In genomic region chr6:128004544-128004943, GRCm38 (mm10) we compare ENCODE assay signal across 21 mouse cellular contexts.
A peak's percentile ranks its signal among the peaks of the same experiment; 100 is the strongest.
DNase-seq lines count a peak whose midpoint lies in the region; ATAC-seq and TF ChIP-seq lines count a peak whose summit lies in the region.
"Had no signal": no experiment of that assay in that cellular context is flagged by ENCODE, and none has a peak within 500 bp of the region (broad histone marks: within the 10 kb centered on the region; RNA-seq: fewer than 3 reads in every experiment).

No protein-coding gene starts in this region.

- peaks cover 88% of the 10 kb centered on the region for H3K4me1 ChIP-seq in heart, embryonic 12.5 days (replicated peaks)
- H3K4me1 ChIP-seq in heart, adult 2 months (ENCODE audit: control insufficient read depth, insufficient read depth, low read length): peaks cover 15% of the 10 kb centered on the region
- H3K4me1 ChIP-seq in intestine, embryonic 16.5 days (ENCODE audit: control insufficient read depth, insufficient read depth, low read length): peaks cover 34% of the 10 kb centered on the region
- H3K4me1 ChIP-seq in stomach, embryonic 14.5 days (ENCODE audit: control insufficient read depth, insufficient read depth, low read length): peaks cover 46% of the 10 kb centered on the region

- no peak for TF ChIP-seq CTCF in heart, adult 2 months (IDR thresholded peaks at IDR 0.05)
- TF ChIP-seq CTCF in layer of hippocampus, adult 2 months (conservative IDR thresholded peaks at IDR 0.05): no peak

- no peaks in the 10 kb centered on the region for H3K27me3 ChIP-seq in heart, embryonic 12.5 days (replicated peaks)
- no peaks in the 10 kb centered on the region for H3K27me3 ChIP-seq in heart, adult 2 months (ENCODE audit: control insufficient read depth, insufficient read depth, low read length)
- H3K27me3 ChIP-seq in intestine, embryonic 16.5 days (replicated peaks; ENCODE audit: control insufficient read depth, insufficient read depth, low read length): no peaks in the 10 kb centered on the region
- no peaks in the 10 kb centered on the region for H3K27me3 ChIP-seq in stomach, embryonic 14.5 days (ENCODE audit: control insufficient read depth, insufficient read depth, low read length)
- H3K27me3 ChIP-seq: embryonic facial prominence, embryonic 12.5 days; forebrain, embryonic 13.5 days; hindbrain, embryonic 12.5 days; limb, embryonic 15.5 days; liver, embryonic 15.5 days; midbrain, embryonic 13.5 days; neural tube, embryonic 15.5 days had no signal

- WGBS in heart, embryonic 12.5 days: 56% methylated on average over 16 of the region's 16 CpGs
- 70% methylated on average over 16 of the region's 16 CpGs for WGBS in heart, adult 2 months
- 71% methylated on average over 16 of the region's 16 CpGs for WGBS in intestine, embryonic 16.5 days
- WGBS in stomach, embryonic 14.5 days: 51% methylated on average over 16 of the region's 16 CpGs

- H3K4me3 ChIP-seq in heart, embryonic 12.5 days: no peak overlapping the region
- no peak overlapping the region for H3K4me3 ChIP-seq in heart, adult 2 months
- no peak overlapping the region for H3K4me3 ChIP-seq in layer of hippocampus, adult 2 months
- no peak overlapping the region for H3K4me3 ChIP-seq in intestine, embryonic 16.5 days (ENCODE audit: low read length)
- H3K4me3 ChIP-seq in stomach, embryonic 14.5 days (ENCODE audit: low read depth, low read length): no peak overlapping the region
- H3K4me3 ChIP-seq: embryonic facial prominence, embryonic 12.5 days; erythroblast, embryonic 14.5 days; forebrain, embryonic 13.5 days; hindbrain, embryonic 12.5 days; limb, embryonic 15.5 days; liver, embryonic 15.5 days; midbrain, embryonic 13.5 days; neural tube, embryonic 15.5 days had no signal

- TF ChIP-seq EP300 in heart, adult 2 months (IDR thresholded peaks at IDR 0.05; ENCODE audit: insufficient read depth, low read depth, low read length): no peak

- 0 out of 2 replicates have a peak overlapping the region, but pooled peaks have one; percentile 38 for H3K9ac ChIP-seq in heart, embryonic 12.5 days
- no peak overlapping the region for H3K9ac ChIP-seq in heart, adult 2 months (ENCODE audit: low read depth, low read length)
- H3K9ac ChIP-seq in intestine, embryonic 16.5 days (ENCODE audit: low read depth, low read length): no peak overlapping the region
- no peak overlapping the region for H3K9ac ChIP-seq in stomach, embryonic 14.5 days (replicated peaks; ENCODE audit: low read depth, low read length)
- H3K9ac ChIP-seq: embryonic facial prominence, embryonic 12.5 days; forebrain, embryonic 13.5 days; hindbrain, embryonic 12.5 days; limb, embryonic 15.5 days; liver, embryonic 15.5 days; midbrain, embryonic 13.5 days; neural tube, embryonic 15.5 days had no signal

- DNase-seq in heart, adult 2 months: no peak
- DNase-seq in layer of hippocampus, adult 2 months (ENCODE audit: low spot score in 2 of 2): no peak
- no peak for DNase-seq in layer of hippocampus, postnatal 14 days (ENCODE audit: low spot score in 2 of 2)
- no peak for DNase-seq in embryo, embryonic 10 days (ENCODE audit: low spot score)
- no peak for DNase-seq in right cerebral cortex, adult 2 months (ENCODE audit: low spot score in 2 of 2)
- DNase-seq: adrenal gland, adult 2 months; layer of hippocampus, postnatal 36 days; lung, postnatal 10 days; right cerebral cortex, postnatal 14 days had no signal

- no peak for ATAC-seq in heart, embryonic 12.5 days (ENCODE audit: insufficient number of reproducible peaks, low FRiP score)
- ATAC-seq in intestine, embryonic 16.5 days: no peak
- no peak for ATAC-seq in stomach, embryonic 14.5 days (ENCODE audit: insufficient number of reproducible peaks, insufficient read depth, low FRiP score, low read depth)
- ATAC-seq: forebrain, embryonic 13.5 days; inflammation-experienced regulatory T-cells, adult 6 months; midbrain, embryonic 13.5 days had no signal

- TF ChIP-seq POLR2A in heart, adult 2 months (IDR thresholded peaks at IDR 0.05; ENCODE audit: insufficient read depth, low read depth, low read length): no peak

- H3K9me3 ChIP-seq in heart, embryonic 12.5 days (replicated peaks): no peaks in the 10 kb centered on the region
- no peaks in the 10 kb centered on the region for H3K9me3 ChIP-seq in intestine, embryonic 16.5 days (ENCODE audit: control insufficient read depth, low read length)
- H3K9me3 ChIP-seq in stomach, embryonic 14.5 days (ENCODE audit: control insufficient read depth, low read depth, low read length): no peaks in the 10 kb centered on the region
- H3K9me3 ChIP-seq: embryonic facial prominence, embryonic 12.5 days; forebrain, embryonic 13.5 days; hindbrain, embryonic 12.5 days; limb, embryonic 15.5 days; liver, embryonic 15.5 days; midbrain, embryonic 13.5 days; neural tube, embryonic 15.5 days had no signal

- H3K4me2 ChIP-seq in heart, embryonic 12.5 days: no peak overlapping the region
- no peak overlapping the region for H3K4me2 ChIP-seq in intestine, embryonic 16.5 days (ENCODE audit: low read depth, low read length)
- H3K4me2 ChIP-seq in stomach, embryonic 14.5 days (replicated peaks; ENCODE audit: low read depth, low read length): no peak overlapping the region
- H3K4me2 ChIP-seq: embryonic facial prominence, embryonic 12.5 days; forebrain, embryonic 13.5 days; hindbrain, embryonic 12.5 days; limb, embryonic 15.5 days; liver, embryonic 15.5 days; midbrain, embryonic 13.5 days; neural tube, embryonic 15.5 days had no signal

- peak overlapping the region; percentile 20; the same call in 1 of the 2 replicates for H3K27ac ChIP-seq in heart, embryonic 12.5 days (ENCODE audit: poor library complexity, severe bottlenecking)
- H3K27ac ChIP-seq in heart, adult 2 months: no peak overlapping the region
- 0 out of 2 replicates have a peak overlapping the region, but pooled peaks have one; percentile 28 for H3K27ac ChIP-seq in layer of hippocampus, adult 2 months
- peak overlapping the region; percentile 64 for H3K27ac ChIP-seq in intestine, embryonic 16.5 days (ENCODE audit: low read length)
- H3K27ac ChIP-seq in stomach, embryonic 14.5 days (ENCODE audit: low read length): peak overlapping the region; percentile 90
- H3K27ac ChIP-seq: embryonic facial prominence, embryonic 12.5 days; forebrain, embryonic 13.5 days; hindbrain, embryonic 12.5 days; liver, embryonic 15.5 days; midbrain, embryonic 13.5 days; neural tube, embryonic 15.5 days had no signal

- H3K79me2 ChIP-seq in heart, adult 2 months (replicated peaks; ENCODE audit: control insufficient read depth, insufficient read depth, low read length): no peaks in the 10 kb centered on the region

- intact Hi-C loops in heart, adult 2 months (cut with DNase I): no loop called here

- peaks cover 3% of the 10 kb centered on the region for H3K36me3 ChIP-seq in heart, embryonic 12.5 days
- no peaks in the 10 kb centered on the region for H3K36me3 ChIP-seq in heart, adult 2 months (ENCODE audit: control insufficient read depth, insufficient read depth, low read length)
- H3K36me3 ChIP-seq in intestine, embryonic 16.5 days (ENCODE audit: control insufficient read depth, insufficient read depth, low read length): no peaks in the 10 kb centered on the region
- H3K36me3 ChIP-seq in stomach, embryonic 14.5 days (ENCODE audit: control insufficient read depth, insufficient read depth, low read length): no peaks in the 10 kb centered on the region
- H3K36me3 ChIP-seq: embryonic facial prominence, embryonic 12.5 days; hindbrain, embryonic 12.5 days; limb, embryonic 15.5 days; liver, embryonic 15.5 days; midbrain, embryonic 13.5 days; neural tube, embryonic 15.5 days had no signal
